Mouse (Mus musculus) limb, embryonic 15.5 days (tissue): Measurements from ENCODE around the gene Col25a1. TPM values are rescaled to one million over a fixed set of nuclear protein-coding genes. Genes with fewer than 3 reads are reported as not detected.

Experiments used
- ATAC-seq: fragments of 200-750 bp; cut with Nextera tagmentation; 2 replicates; pipeline ENCODE4 v1.8.0; 2017; ENCODE audit warnings: low read depth, moderate TSS enrichment; ENCODE audit not compliant: insufficient number of reproducible peaks, low FRiP score, low TSS enrichment
- H3K27ac ChIP-seq: fragments of 300-500 bp; sonication (generic); 2 replicates; pipeline ENCODE4 v1.5.1; 2015; ENCODE audit warnings: moderate library complexity, mild to moderate bottlenecking, inconsistent platforms
- H3K27me3 ChIP-seq: fragments of 300-500 bp; sonication (generic); 2 replicates; pipeline ENCODE4 v1.6.1; 2015; ENCODE audit warnings: inconsistent platforms
- H3K36me3 ChIP-seq: fragments of 300-500 bp; sonication (generic); 2 replicates; pipeline ENCODE4 v1.6.1; 2015; ENCODE audit warnings: inconsistent platforms
- H3K4me1 ChIP-seq: fragments of 300-500 bp; sonication (generic); 2 replicates; pipeline ENCODE4 v1.6.1; 2015; ENCODE audit warnings: inconsistent platforms
- H3K4me2 ChIP-seq: fragments of 300-500 bp; sonication (generic); 2 replicates; pipeline ENCODE4 v1.6.1; 2015; ENCODE audit warnings: mild to moderate bottlenecking, inconsistent platforms
- H3K4me3 ChIP-seq: fragments of 300-500 bp; sonication (generic); 2 replicates; pipeline ENCODE4 v1.5.1; 2015; ENCODE audit warnings: mild to moderate bottlenecking, inconsistent platforms
- H3K9ac ChIP-seq: fragments of 300-500 bp; sonication (generic); 2 replicates; pipeline ENCODE4 v1.6.1; 2015; ENCODE audit warnings: inconsistent platforms
- H3K9me3 ChIP-seq: fragments of 300-500 bp; sonication (generic); 2 replicates; pipeline ENCODE4 v1.6.1; 2016; ENCODE audit warnings: inconsistent platforms
- WGBS: fragments of 180-500 bp; shearing (Covaris S2); methylation state at CpG from one replicate; pipeline ENCODE4 v1.1.7; 2015; 5-methylcytosine and 5-hydroxymethylcytosine counted together
- polyA plus RNA-seq: library from polyadenylated mRNA; unstranded; fragments of >200 nt; fragmentation: Nextera tagmentation; extraction: Ambion mirVana; gene quantifications from 2 replicates; pipeline ENCODE4 v1.2.1, GENCODE M21; 2015

Col25a1 gene
- polyA plus RNA-seq, 1 experiment from 2014 or later = 7.5 TPM

DNA sequence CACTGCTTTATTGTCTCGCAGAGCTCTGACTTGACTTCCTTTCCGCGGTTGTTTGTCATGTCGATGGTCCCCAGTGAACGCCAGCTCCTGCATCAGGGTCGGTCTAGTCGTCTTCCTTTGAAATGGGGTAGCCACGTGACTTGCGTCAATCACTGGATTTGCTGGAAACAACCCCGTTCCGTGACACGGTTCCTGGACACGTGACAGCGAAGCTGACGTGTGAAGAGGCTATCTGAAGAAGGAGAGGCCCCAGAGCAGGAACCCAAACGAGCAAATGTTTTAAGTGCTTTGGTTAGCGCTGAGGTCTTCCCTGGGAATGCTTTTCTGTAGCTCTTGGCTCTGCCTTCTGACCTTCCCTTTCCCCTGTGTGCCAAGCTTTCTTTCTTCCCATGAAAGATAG, 41.5 kb downstream of the Col25a1 start:
- ATAC-seq = no peak
- no peak overlapping the region for H3K27ac ChIP-seq
- no peaks in the 10 kb centered on the region for H3K27me3 ChIP-seq
- H3K9me3 ChIP-seq = no peaks in the 10 kb centered on the region
- no peaks in the 10 kb centered on the region for H3K4me1 ChIP-seq
- no peak overlapping the region for H3K4me2 ChIP-seq
- no peaks in the 10 kb centered on the region for H3K36me3 ChIP-seq
- H3K9ac ChIP-seq = no peak overlapping the region
- 68% methylated on average over 17 of the region's 17 CpGs for WGBS
- no peak overlapping the region for H3K4me3 ChIP-seq

GRCm38 (mm10) chr3:130180181-130180940, 49.1 kb downstream of the Col25a1 start:
- ATAC-seq = peak; percentile 91
- WGBS = under 1% methylated on average over 40 of the region's 40 CpGs
- Histone ChIP-seq H3K4me2 (peak overlapping the region; percentile 87), H3K27ac (peak overlapping the region; percentile 90), H3K36me3 (no peaks in the 10 kb centered on the region), H3K4me1 (peaks cover 15% of the 10 kb centered on the region; the same call in 1 of the 2 replicates), H3K9ac (peak overlapping the region; percentile 48), H3K9me3 (no peaks in the 10 kb centered on the region), H3K27me3 (no peaks in the 10 kb centered on the region), H3K4me3 (peak overlapping the region; percentile 54)

- H3K4me3 ChIP-seq = peak overlapping the region; percentile 54
- WGBS = under 1% methylated on average over 40 of the region's 40 CpGs
- no peaks in the 10 kb centered on the region for H3K36me3 ChIP-seq
- ATAC-seq = 0 out of 2 replicates have a peak, but pooled peaks have one; percentile 14
- H3K4me1 ChIP-seq = peaks cover 15% of the 10 kb centered on the region; the same call in 1 of the 2 replicates
- peak overlapping the region; percentile 90; the same call in 1 of the 2 replicates for H3K27ac ChIP-seq
- no peaks in the 10 kb centered on the region for H3K9me3 ChIP-seq
- H3K27me3 ChIP-seq = no peaks in the 10 kb centered on the region
- H3K4me2 ChIP-seq = peak overlapping the region; percentile 87
- H3K9ac ChIP-seq = peak overlapping the region; percentile 48
Measured at GRCm38 (mm10) chr3:130180964-130181590, 49.8 kb downstream of the Col25a1 start.

DNA sequence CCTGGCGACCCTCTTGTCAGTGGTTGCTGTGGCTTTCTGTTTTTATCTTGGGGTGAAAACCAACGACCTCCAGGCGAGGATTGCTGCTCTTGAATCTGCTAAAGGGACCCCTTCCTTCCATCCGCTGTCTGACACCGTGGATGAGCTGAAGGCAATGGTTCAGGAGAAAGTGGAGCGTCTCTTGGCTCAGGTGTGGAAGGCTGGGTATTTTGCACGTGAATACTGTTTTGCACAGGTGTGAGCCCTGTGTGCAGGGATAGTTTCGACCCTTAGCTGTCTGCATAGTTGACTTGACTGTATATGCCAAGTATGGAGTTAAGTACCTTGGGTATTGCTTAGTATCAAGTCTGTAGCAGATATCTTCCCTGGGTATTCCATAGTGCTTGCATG, 50.3 kb downstream of the Col25a1 start:
- Histone ChIP-seq H3K27ac (no peak overlapping the region), H3K36me3 (no peaks in the 10 kb centered on the region), H3K4me1 (peaks cover 15% of the 10 kb centered on the region; the same call in 1 of the 2 replicates), H3K9ac (peak overlapping the region; percentile 48), H3K9me3 (no peaks in the 10 kb centered on the region), H3K4me3 (peak overlapping the region; percentile 54), H3K4me2 (peak overlapping the region; percentile 87), H3K27me3 (no peaks in the 10 kb centered on the region)
- no peak for ATAC-seq
- 14% methylated on average over 8 of the region's 8 CpGs for WGBS

GRCm38 (mm10) chr3:130182450-130182849, 51.1 kb downstream of the Col25a1 start:
- no peak for ATAC-seq
- no peak overlapping the region for H3K9ac ChIP-seq
- WGBS = 35% methylated on average over 4 of the region's 4 CpGs

GRCm38 (mm10) chr3:130185111-130185510, 53.8 kb downstream of the Col25a1 start:
- H3K9me3 ChIP-seq = no peaks in the 10 kb centered on the region
- ATAC-seq = no peak
- H3K4me3 ChIP-seq = no peak overlapping the region
- peaks cover 15% of the 10 kb centered on the region; the same call in 1 of the 2 replicates for H3K4me1 ChIP-seq
- no peaks in the 10 kb centered on the region for H3K27me3 ChIP-seq
- WGBS = 54% methylated on average over 3 of the region's 3 CpGs
- no peaks in the 10 kb centered on the region for H3K36me3 ChIP-seq
- H3K27ac ChIP-seq = no peak overlapping the region
- no peak overlapping the region for H3K4me2 ChIP-seq
- no peak overlapping the region for H3K9ac ChIP-seq

More at GRCm38 (mm10) chr3:130182450-130182849, 51.1 kb downstream of the Col25a1 start:
- Histone ChIP-seq H3K4me3 (peak overlapping the region; percentile 54; the same call in 1 of the 2 replicates), H3K4me1 (peaks cover 15% of the 10 kb centered on the region; the same call in 1 of the 2 replicates), H3K36me3 (no peaks in the 10 kb centered on the region), H3K27me3 (no peaks in the 10 kb centered on the region), H3K4me2 (0 out of 2 replicates have a peak overlapping the region, but pooled peaks have one; percentile 87), H3K9me3 (no peaks in the 10 kb centered on the region), H3K27ac (no peak overlapping the region)

GRCm38 (mm10) chr3:130187588-130187987, 56.3 kb downstream of the Col25a1 start:
- H3K4me1 ChIP-seq = 0 out of 2 replicates have a peak, but pooled peaks cover 2% of the 10 kb centered on the region
- H3K4me3 ChIP-seq = no peak overlapping the region
- 72% methylated on average over 5 of the region's 5 CpGs for WGBS
- no peak for ATAC-seq
- H3K36me3 ChIP-seq = no peaks in the 10 kb centered on the region
- no peaks in the 10 kb centered on the region for H3K27me3 ChIP-seq
- H3K9ac ChIP-seq = no peak overlapping the region
- H3K9me3 ChIP-seq = no peaks in the 10 kb centered on the region
- H3K27ac ChIP-seq = no peak overlapping the region
- H3K4me2 ChIP-seq = no peak overlapping the region

GRCm38 (mm10) chr3:130193450-130193849, 62.1 kb downstream of the Col25a1 start:
- no peaks in the 10 kb centered on the region for H3K27me3 ChIP-seq
- no peak overlapping the region for H3K4me3 ChIP-seq
- H3K4me1 ChIP-seq = no peaks in the 10 kb centered on the region
- no peaks in the 10 kb centered on the region for H3K36me3 ChIP-seq
- WGBS = 58% methylated on average over 8 of the region's 8 CpGs
- H3K27ac ChIP-seq = no peak overlapping the region
- no peak overlapping the region for H3K4me2 ChIP-seq
- H3K9me3 ChIP-seq = no peaks in the 10 kb centered on the region
- no peak overlapping the region for H3K9ac ChIP-seq
- ATAC-seq = no peak

DNA sequence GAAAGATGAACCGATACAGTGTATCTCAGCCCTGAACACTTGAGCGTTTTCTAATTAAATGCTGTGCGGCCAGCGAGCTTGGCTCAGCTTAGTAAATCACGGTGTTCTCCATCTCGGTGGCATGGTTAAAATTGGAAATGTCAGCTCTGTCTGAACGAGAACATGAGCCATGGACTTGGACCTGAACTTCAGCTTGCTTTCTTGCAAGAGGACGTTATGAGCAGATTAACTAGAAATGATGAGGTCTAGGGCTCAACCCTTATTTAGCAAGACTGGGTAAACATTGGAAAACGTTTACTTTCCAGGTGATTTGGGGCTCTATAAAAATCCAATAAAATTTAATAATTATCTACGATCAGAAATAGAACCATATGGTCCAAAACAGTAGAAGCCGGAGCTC, 83.3 kb downstream of the Col25a1 start:
- no peak for ATAC-seq
- Histone ChIP-seq H3K9ac (no peak overlapping the region), H3K4me1 (no peaks in the 10 kb centered on the region), H3K27ac (no peak overlapping the region), H3K27me3 (no peaks in the 10 kb centered on the region), H3K36me3 (no peaks in the 10 kb centered on the region), H3K4me3 (no peak overlapping the region), H3K4me2 (no peak overlapping the region), H3K9me3 (no peaks in the 10 kb centered on the region)
- 57% methylated on average over 11 of the region's 11 CpGs for WGBS

- Histone ChIP-seq H3K4me3 (no peak overlapping the region), H3K9me3 (no peaks in the 10 kb centered on the region), H3K4me1 (no peaks in the 10 kb centered on the region), H3K36me3 (no peaks in the 10 kb centered on the region), H3K27me3 (no peaks in the 10 kb centered on the region), H3K27ac (no peak overlapping the region), H3K4me2 (no peak overlapping the region), H3K9ac (no peak overlapping the region)
- no peak for ATAC-seq
Measured at GRCm38 (mm10) chr3:130216141-130216540, 84.8 kb downstream of the Col25a1 start.

- no peaks in the 10 kb centered on the region for H3K36me3 ChIP-seq
- 91% methylated on average over 3 of the region's 3 CpGs for WGBS
- no peaks in the 10 kb centered on the region for H3K4me1 ChIP-seq
- H3K9ac ChIP-seq = no peak overlapping the region
- H3K27ac ChIP-seq = no peak overlapping the region
- H3K4me2 ChIP-seq = no peak overlapping the region
- H3K27me3 ChIP-seq = no peaks in the 10 kb centered on the region
- ATAC-seq = no peak
- no peaks in the 10 kb centered on the region for H3K9me3 ChIP-seq
- H3K4me3 ChIP-seq = no peak overlapping the region
Measured at GRCm38 (mm10) chr3:130216646-130217045, 85.3 kb downstream of the Col25a1 start.

- Histone ChIP-seq H3K27me3 (no peaks in the 10 kb centered on the region), H3K4me2 (no peak overlapping the region), H3K27ac (no peak overlapping the region), H3K9ac (no peak overlapping the region), H3K4me1 (no peaks in the 10 kb centered on the region), H3K9me3 (no peaks in the 10 kb centered on the region), H3K4me3 (no peak overlapping the region), H3K36me3 (no peaks in the 10 kb centered on the region)
- no peak for ATAC-seq
- whole genome bisulfite sequencing = 87% methylated on average over 2 of the region's 2 CpGs
Measured at GRCm38 (mm10) chr3:130217705-130218104, 86.4 kb downstream of the Col25a1 start.
